Mouse (Mus musculus): Measurements from ENCODE around the gene Arpc1b.

DNA sequence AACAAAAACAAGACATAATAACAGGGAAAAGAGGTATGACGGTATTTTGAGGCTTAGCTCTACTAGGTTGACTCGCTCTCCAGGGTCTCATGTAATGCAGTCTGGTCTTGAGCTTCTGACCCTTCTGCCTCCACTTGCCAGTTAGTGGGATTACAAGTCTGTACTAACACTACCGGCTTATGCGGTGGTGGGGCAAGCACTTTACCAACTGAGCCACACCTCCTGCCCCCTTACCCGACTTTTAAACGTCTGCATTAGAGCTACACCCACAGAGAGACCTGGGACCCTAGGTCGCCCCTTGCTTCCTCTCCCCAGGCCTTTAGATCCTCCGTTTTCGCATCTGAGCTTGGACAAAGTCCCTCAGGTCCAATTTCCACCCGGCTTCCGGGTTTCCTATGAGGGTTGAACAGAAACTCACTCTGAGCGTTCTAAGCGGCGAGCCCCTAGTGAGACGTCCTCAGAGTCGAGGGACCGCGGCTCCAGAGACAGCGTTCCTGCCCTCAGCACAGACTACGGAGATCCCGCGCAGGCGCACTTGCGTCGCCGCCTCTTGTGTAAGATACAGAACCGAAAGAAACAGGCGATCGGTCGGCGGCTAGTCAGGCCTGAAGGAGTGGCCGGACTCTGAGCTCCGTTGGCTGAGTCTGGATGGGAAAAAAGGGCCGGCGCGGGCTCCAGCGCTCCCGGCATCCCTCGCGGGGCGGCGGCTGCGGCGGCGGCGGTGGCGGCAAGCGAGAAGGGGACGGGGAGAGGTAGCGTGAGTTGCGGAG is 52.7 kb downstream of the Arpc1b start, which contains the start of the genes Ptcd1 and Cpsf4:
- TF ChIP-seq CTCF (IDR thresholded peaks at IDR 0.05; ENCODE audit: low read depth, low read length) (no peak), GATA1 (IDR thresholded peaks at IDR 0.05; ENCODE audit: borderline replicate concordance, low read length) (no peak), TAL1 (conservative IDR thresholded peaks at IDR 0.05; ENCODE audit: low read depth, low read length) (no peak)

Data from G1E (cell line).